Mouse (Mus musculus) hindbrain, embryonic 10.5 days (tissue): Measurements from ENCODE around the gene Il10. TPM values are rescaled to one million over a fixed set of nuclear protein-coding genes. Genes with fewer than 3 reads are reported as not detected.
"Not testable (repeated sequence)": the region's sequence is repeated elsewhere in the genome, so short reads cannot be mapped to it uniquely, and the experiment has no call there.

ENCODE experiments used
- DNase-seq: peaks from one replicate; pipeline ENCODE4 v3.0.0-alpha.2; 2017; ENCODE audit warnings: low spot score
- H3K27ac ChIP-seq: fragments of 300-500 bp; sonication (generic); 2 replicates; pipeline ENCODE4 v1.5.1; 2016; ENCODE audit warnings: mild to moderate bottlenecking, moderate library complexity
- H3K27me3 ChIP-seq: fragments of 300-500 bp; sonication (generic); 2 replicates; pipeline ENCODE4 v1.6.1; 2016; ENCODE audit warnings: mild to moderate bottlenecking; ENCODE audit not compliant: poor library complexity, insufficient read depth, severe bottlenecking
- H3K36me3 ChIP-seq: fragments of 300-500 bp; sonication (generic); 2 replicates; pipeline ENCODE4 v1.6.1; 2016; ENCODE audit warnings: mild to moderate bottlenecking, moderate library complexity
- H3K4me1 ChIP-seq: fragments of 300-500 bp; sonication (generic); replicated peaks from 2 replicates; pipeline ENCODE4 v1.6.1; 2016; ENCODE audit warnings: mild to moderate bottlenecking
- H3K4me3 ChIP-seq: fragments of 300-500 bp; sonication (generic); 2 replicates; pipeline ENCODE4 v1.5.1; 2016; ENCODE audit warnings: mild to moderate bottlenecking, moderate library complexity
- H3K9me3 ChIP-seq: fragments of 300-500 bp; sonication (generic); 2 replicates; pipeline ENCODE4 v1.6.1; 2016; ENCODE audit warnings: mild to moderate bottlenecking, moderate library complexity
- WGBS: fragments of 180-500 bp; shearing (Covaris S2); methylation state at CpG from one replicate; pipeline ENCODE4 v1.1.7; 2016; 5-methylcytosine and 5-hydroxymethylcytosine counted together
- polyA plus RNA-seq: library from polyadenylated mRNA; unstranded; fragments of >200 nt; fragmentation: Nextera tagmentation; extraction: Ambion mirVana; gene quantifications from 2 replicates; pipeline ENCODE4 v1.2.1, GENCODE M21; 2016

Gene Il10
- polyA plus RNA-seq, 1 experiment from 2014 or later, result not detected

DNA sequence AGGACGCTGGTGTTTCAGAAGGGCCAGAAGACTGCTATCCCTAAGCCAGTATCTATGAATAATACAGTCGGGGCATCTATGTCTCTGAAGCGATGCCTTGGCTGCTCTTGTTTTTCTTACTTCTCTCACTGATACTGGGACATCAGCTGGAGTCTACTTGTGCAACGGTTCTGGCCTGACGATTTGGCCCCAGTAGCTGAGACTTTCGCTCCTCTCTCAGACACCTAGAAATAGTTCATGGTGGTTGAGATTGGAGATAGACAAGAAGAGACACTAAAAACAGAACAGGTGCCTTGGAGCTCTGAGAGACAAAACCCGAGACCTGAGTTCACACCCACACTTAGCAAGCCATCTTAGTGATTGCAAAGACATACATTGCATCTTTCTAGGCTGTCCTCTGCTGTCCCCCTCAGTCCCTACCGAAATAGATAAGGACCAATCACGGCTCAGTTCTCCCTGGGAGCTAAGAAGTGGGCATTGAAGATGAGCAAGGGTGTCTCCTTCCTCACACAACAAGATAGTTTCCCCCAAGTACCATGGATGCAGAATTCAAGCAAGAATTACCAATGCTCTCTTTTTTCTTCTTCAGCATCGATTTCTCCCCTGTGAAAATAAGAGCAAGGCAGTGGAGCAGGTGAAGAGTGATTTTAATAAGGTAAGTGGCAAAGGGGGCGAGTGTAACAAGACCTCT, 2.4 kb downstream of the Il10 start:
- 83% methylated on average over 11 of the region's 11 CpGs for WGBS
- DNase-seq, result no peak
- Histone ChIP-seq H3K27me3 (0 out of 2 replicates have a peak, but pooled peaks cover 4% of the 10 kb centered on the region), H3K4me1 (no peaks in the 10 kb centered on the region), H3K9me3 (no peaks in the 10 kb centered on the region), H3K36me3 (no peaks in the 10 kb centered on the region), H3K4me3 (no peak overlapping the region), H3K27ac (no peak overlapping the region)

DNA sequence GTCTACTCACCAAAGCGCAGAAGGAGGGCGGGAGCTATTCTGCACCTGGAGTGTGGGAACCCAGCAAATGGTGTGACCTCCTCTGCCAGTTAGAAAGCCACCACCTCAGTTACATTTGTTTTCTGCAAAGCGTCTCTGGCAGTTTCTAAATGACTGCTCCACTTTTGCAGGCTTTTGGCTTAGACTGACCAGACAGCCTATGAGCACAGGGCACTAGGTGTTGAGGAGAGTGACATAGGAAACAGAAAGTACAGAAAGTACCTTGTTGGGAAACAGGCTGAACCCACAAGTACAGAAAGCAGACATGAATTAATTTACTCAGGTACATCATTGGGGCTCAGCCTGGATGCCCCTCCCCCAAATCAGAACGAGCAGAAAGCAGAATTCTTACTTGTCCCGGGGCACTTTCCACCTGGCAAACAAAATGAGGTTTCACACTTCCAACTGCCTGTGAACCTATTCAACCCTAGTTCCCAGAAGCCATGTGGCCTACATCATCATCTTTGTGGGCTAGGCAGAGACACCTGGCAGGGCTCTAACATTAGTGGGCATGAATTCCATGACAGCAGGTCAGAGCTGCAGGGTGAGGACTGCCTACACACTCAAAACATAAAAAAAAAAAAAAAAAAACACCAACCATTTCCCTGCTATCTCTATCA, 3.1 kb downstream of the Il10 start:
- no peaks in the 10 kb centered on the region for H3K36me3 ChIP-seq
- H3K4me3 ChIP-seq, result no peak overlapping the region
- DNase-seq, result no peak
- WGBS, result 73% methylated on average over 5 of the region's 5 CpGs
- 0 out of 2 replicates have a peak, but pooled peaks cover 4% of the 10 kb centered on the region for H3K27me3 ChIP-seq
- H3K9me3 ChIP-seq, result no peaks in the 10 kb centered on the region
- no peaks in the 10 kb centered on the region for H3K4me1 ChIP-seq
- H3K27ac ChIP-seq, result no peak overlapping the region

- WGBS, result 88% methylated on average over 4 of the region's 4 CpGs
- H3K27ac ChIP-seq, H3K9me3 ChIP-seq, H3K27me3 ChIP-seq, H3K36me3 ChIP-seq, H3K4me1 ChIP-seq, H3K4me3 ChIP-seq, DNase-seq: not testable (repeated sequence)
Observed at GRCm38 (mm10) chr1:131023250-131023858, 3.7 kb downstream of the Il10 start.

GRCm38 (mm10) chr1:131024900-131025842, 5.5 kb downstream of the Il10 start:
- H3K4me1 ChIP-seq, result no peaks in the 10 kb centered on the region
- no peak overlapping the region for H3K27ac ChIP-seq
- no peak for DNase-seq
- H3K36me3 ChIP-seq, result no peaks in the 10 kb centered on the region
- WGBS, result 85% methylated on average over 8 of the region's 8 CpGs
- no peak overlapping the region for H3K4me3 ChIP-seq
- H3K9me3 ChIP-seq, result no peaks in the 10 kb centered on the region
- H3K27me3 ChIP-seq, result 0 out of 2 replicates have a peak, but pooled peaks cover 4% of the 10 kb centered on the region

DNA sequence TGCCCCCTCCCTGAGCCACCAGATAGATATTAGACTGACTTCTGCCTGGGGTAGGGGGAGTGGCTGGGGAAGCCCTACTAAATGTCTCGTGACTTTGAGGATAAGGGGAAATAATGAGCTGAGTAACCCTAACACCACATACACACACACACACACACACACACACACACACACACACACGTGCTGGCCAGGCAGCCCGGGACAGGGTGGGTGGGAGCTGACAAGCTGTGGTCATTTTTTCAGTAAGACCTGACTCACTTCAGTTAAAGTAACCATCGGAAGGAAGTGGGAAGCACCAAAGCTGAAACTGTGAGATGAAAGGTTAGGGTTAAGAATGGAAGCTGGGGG, 6.2 kb downstream of the Il10 start:
- no peaks in the 10 kb centered on the region for H3K36me3 ChIP-seq
- H3K4me1 ChIP-seq, result no peaks in the 10 kb centered on the region
- no peak overlapping the region for H3K27ac ChIP-seq
- no peaks in the 10 kb centered on the region for H3K9me3 ChIP-seq
- DNase-seq, result no peak
- H3K4me3 ChIP-seq, result no peak overlapping the region
- 0 out of 2 replicates have a peak, but pooled peaks cover 4% of the 10 kb centered on the region for H3K27me3 ChIP-seq
- 76% methylated on average over 4 of the region's 4 CpGs for WGBS

GRCm38 (mm10) chr1:131029215-131029614, 9.6 kb downstream of the Il10 start:
- no peaks in the 10 kb centered on the region for H3K4me1 ChIP-seq
- no peak for DNase-seq
- no peaks in the 10 kb centered on the region for H3K27me3 ChIP-seq
- H3K36me3 ChIP-seq, result no peaks in the 10 kb centered on the region
- H3K27ac ChIP-seq, result no peak overlapping the region
- 86% methylated on average over 3 of the region's 3 CpGs for WGBS
- no peak overlapping the region for H3K4me3 ChIP-seq
- H3K9me3 ChIP-seq, result no peaks in the 10 kb centered on the region

DNA sequence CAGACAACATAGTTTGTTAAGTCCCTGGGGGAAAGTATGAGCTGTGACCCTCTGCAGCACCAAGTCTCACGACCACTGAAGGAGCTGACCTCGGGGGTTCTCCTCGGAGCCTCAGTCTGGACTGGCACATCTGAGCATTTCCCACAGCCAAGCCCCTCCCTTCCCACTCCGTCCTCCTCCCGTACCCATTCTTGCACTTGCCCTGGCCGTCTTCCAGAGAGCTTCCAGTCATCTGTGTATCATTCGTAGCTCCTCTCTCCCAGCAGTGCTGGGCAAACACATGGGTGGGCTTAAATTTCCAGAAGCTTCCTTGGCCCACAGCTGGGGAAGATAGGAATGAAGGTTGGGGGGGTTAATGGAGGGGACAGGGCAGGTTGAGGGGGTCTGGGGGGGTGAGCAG, 10.6 kb downstream of the Il10 start:
- H3K27ac ChIP-seq, result no peak overlapping the region
- H3K36me3 ChIP-seq, result no peaks in the 10 kb centered on the region
- WGBS, result 70% methylated on average over 7 of the region's 7 CpGs
- no peaks in the 10 kb centered on the region for H3K4me1 ChIP-seq
- no peak overlapping the region for H3K4me3 ChIP-seq
- H3K9me3 ChIP-seq, result no peaks in the 10 kb centered on the region
- DNase-seq, result no peak
- H3K27me3 ChIP-seq, result no peaks in the 10 kb centered on the region

GRCm38 (mm10) chr1:131031267-131031666, 11.6 kb downstream of the Il10 start:
- H3K27me3 ChIP-seq, result no peaks in the 10 kb centered on the region

GRCm38 (mm10) chr1:131038001-131038400, 18.4 kb downstream of the Il10 start:
- H3K4me1 ChIP-seq, result no peaks in the 10 kb centered on the region; the same call in 1 of the 2 replicates
- H3K27ac ChIP-seq, result no peak overlapping the region
- DNase-seq, result no peak
- H3K27me3 ChIP-seq, result no peaks in the 10 kb centered on the region
- no peaks in the 10 kb centered on the region for H3K36me3 ChIP-seq
- no peaks in the 10 kb centered on the region for H3K9me3 ChIP-seq
- WGBS, result 94% methylated on average over 5 of the region's 5 CpGs
- H3K4me3 ChIP-seq, result no peak overlapping the region

More at GRCm38 (mm10) chr1:131031267-131031666, 11.6 kb downstream of the Il10 start:
- Histone ChIP-seq H3K9me3 (no peaks in the 10 kb centered on the region), H3K27ac (no peak overlapping the region), H3K36me3 (no peaks in the 10 kb centered on the region), H3K4me1 (no peaks in the 10 kb centered on the region), H3K4me3 (no peak overlapping the region)
- 62% methylated on average over 3 of the region's 3 CpGs for WGBS
- no peak for DNase-seq

- WGBS, result 87% methylated on average over 10 of the region's 10 CpGs
- no peak overlapping the region for H3K4me3 ChIP-seq
- H3K9me3 ChIP-seq, result no peaks in the 10 kb centered on the region
- no peaks in the 10 kb centered on the region for H3K27me3 ChIP-seq
- DNase-seq, result no peak
- H3K27ac ChIP-seq, result no peak overlapping the region
- no peaks in the 10 kb centered on the region for H3K36me3 ChIP-seq
- H3K4me1 ChIP-seq, result no peaks in the 10 kb centered on the region; the same call in 1 of the 2 replicates
Observed at GRCm38 (mm10) chr1:131038415-131039017, 18.9 kb downstream of the Il10 start.

GRCm38 (mm10) chr1:131039479-131039878, 19.8 kb downstream of the Il10 start:
- DNase-seq, result no peak

DNA sequence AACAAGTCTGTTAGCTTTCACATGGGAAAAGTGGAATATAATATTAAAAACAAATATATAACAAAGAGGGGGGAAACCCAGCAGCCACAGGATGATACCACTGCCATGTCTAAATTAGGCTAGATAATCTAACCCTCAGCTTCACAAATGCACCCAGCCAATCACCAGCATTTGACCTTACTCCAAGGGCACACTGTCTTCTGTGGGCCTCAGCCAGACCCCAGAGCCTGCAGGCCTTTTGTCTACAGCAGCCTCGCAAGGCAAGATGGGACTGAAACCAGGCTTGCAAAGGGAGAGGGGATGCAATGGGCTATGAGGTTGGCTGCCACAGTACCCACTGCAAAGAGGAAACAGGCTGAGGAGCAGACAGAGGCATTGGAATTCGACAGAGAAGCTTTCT, 22.6 kb downstream of the Il10 start:
- WGBS, result 58% methylated on average over 2 of the region's 2 CpGs
- no peak for DNase-seq
- no peak overlapping the region for H3K27ac ChIP-seq

More at GRCm38 (mm10) chr1:131039479-131039878, 19.8 kb downstream of the Il10 start:
- Histone ChIP-seq H3K9me3 (no peaks in the 10 kb centered on the region), H3K36me3 (no peaks in the 10 kb centered on the region), H3K4me1 (no peaks in the 10 kb centered on the region; the same call in 1 of the 2 replicates), H3K27me3 (no peaks in the 10 kb centered on the region), H3K4me3 (no peak overlapping the region), H3K27ac (no peak overlapping the region)
- 90% methylated on average over 5 of the region's 5 CpGs for WGBS

More for the DNA sequence above, 22.6 kb downstream of the Il10 start:
- Histone ChIP-seq H3K4me1 (no peaks in the 10 kb centered on the region; the same call in 1 of the 2 replicates), H3K4me3 (no peak overlapping the region), H3K9me3 (no peaks in the 10 kb centered on the region), H3K27me3 (no peaks in the 10 kb centered on the region), H3K36me3 (no peaks in the 10 kb centered on the region)
